Mouse (Mus musculus): ENCODE measurements at regions not wholly inside any gene's neighbourhood (a gene's known extent, or its start where the extent isn't known, plus 50 kb on each side); places are given as distances from the start of the nearest gene placed in this dataset.

- WGBS: 18% methylated on average over 9 of the region's 9 CpGs
- peak overlapping the region; percentile 31 for H3K4me2 ChIP-seq (replicated peaks)
- ATAC-seq (ENCODE audit: low FRiP score, low read depth): peak; percentile 16; the same call in 1 of the 2 replicates
Measured at GRCm38 (mm10) chr14:45878428-45878827, 220.5 kb upstream of the Ddhd1 start.

GRCm38 (mm10) chr14:45920783-45921182 is 262.8 kb upstream of the Ddhd1 start:
- WGBS: 7% methylated on average over 6 of the region's 6 CpGs
- Histone ChIP-seq H3K27me3 (peaks cover 40% of the 10 kb centered on the region), H3K27ac (replicated peaks) (no peak overlapping the region), H3K4me2 (replicated peaks) (no peak overlapping the region), H3K9ac (replicated peaks) (no peak overlapping the region), H3K9me3 (no peaks in the 10 kb centered on the region), H3K36me3 (no peaks in the 10 kb centered on the region), H3K4me1 (peaks cover 8% of the 10 kb centered on the region; the same call in 1 of the 2 replicates), H3K4me3 (no peak overlapping the region)
- no peak for ATAC-seq (ENCODE audit: low FRiP score, low read depth)

More at GRCm38 (mm10) chr14:45878428-45878827, 220.5 kb upstream of the Ddhd1 start:
- Histone ChIP-seq H3K9me3 (no peaks in the 10 kb centered on the region), H3K4me3 (no peak overlapping the region), H3K27ac (replicated peaks) (no peak overlapping the region), H3K36me3 (no peaks in the 10 kb centered on the region), H3K27me3 (no peaks in the 10 kb centered on the region; the same call in 1 of the 2 replicates), H3K4me1 (no peaks in the 10 kb centered on the region), H3K9ac (replicated peaks) (no peak overlapping the region)

- WGBS: 87% methylated on average over 2 of the region's 2 CpGs
- Histone ChIP-seq H3K27ac (replicated peaks) (no peak overlapping the region), H3K4me3 (no peak overlapping the region), H3K4me1 (no peaks in the 10 kb centered on the region), H3K36me3 (no peaks in the 10 kb centered on the region), H3K27me3 (no peaks in the 10 kb centered on the region), H3K9me3 (no peaks in the 10 kb centered on the region), H3K9ac (replicated peaks) (no peak overlapping the region), H3K4me2 (replicated peaks) (no peak overlapping the region)
- ATAC-seq (ENCODE audit: low FRiP score, low read depth): no peak
Measured at GRCm38 (mm10) chr14:45943581-45943980, 285.6 kb upstream of the Ddhd1 start.

- Histone ChIP-seq H3K36me3 (no peaks in the 10 kb centered on the region), H3K27ac (replicated peaks) (no peak overlapping the region), H3K4me3 (no peak overlapping the region), H3K27me3 (no peaks in the 10 kb centered on the region), H3K4me1 (no peaks in the 10 kb centered on the region), H3K4me2 (replicated peaks) (no peak overlapping the region), H3K9ac (replicated peaks) (no peak overlapping the region), H3K9me3 (no peaks in the 10 kb centered on the region)
- 88% methylated on average over 5 of the region's 5 CpGs for WGBS
- no peak for ATAC-seq (ENCODE audit: low FRiP score, low read depth)
Measured at GRCm38 (mm10) chr14:45944101-45944500, 286.2 kb upstream of the Ddhd1 start.

GRCm38 (mm10) chr14:45944506-45944905 is 286.6 kb upstream of the Ddhd1 start:
- Histone ChIP-seq H3K27me3 (no peaks in the 10 kb centered on the region), H3K27ac (replicated peaks) (no peak overlapping the region), H3K36me3 (no peaks in the 10 kb centered on the region), H3K4me1 (no peaks in the 10 kb centered on the region), H3K4me3 (no peak overlapping the region), H3K9ac (replicated peaks) (no peak overlapping the region), H3K9me3 (no peaks in the 10 kb centered on the region), H3K4me2 (replicated peaks) (no peak overlapping the region)
- 52% methylated on average over 8 of the region's 8 CpGs for WGBS
- ATAC-seq (ENCODE audit: low FRiP score, low read depth): no peak

GRCm38 (mm10) chr14:45956624-45957023 is 298.7 kb upstream of the Ddhd1 start:
- Histone ChIP-seq H3K4me2 (replicated peaks) (no peak overlapping the region), H3K27me3 (no peaks in the 10 kb centered on the region), H3K36me3 (no peaks in the 10 kb centered on the region), H3K4me1 (no peaks in the 10 kb centered on the region), H3K9me3 (no peaks in the 10 kb centered on the region), H3K27ac (replicated peaks) (no peak overlapping the region), H3K4me3 (no peak overlapping the region), H3K9ac (replicated peaks) (no peak overlapping the region)
- ATAC-seq (ENCODE audit: low FRiP score, low read depth): no peak
- 85% methylated on average over 8 of the region's 8 CpGs for WGBS

GRCm38 (mm10) chr14:45962474-45962873 is 304.5 kb upstream of the Ddhd1 start:
- 90% methylated on average over 4 of the region's 4 CpGs for WGBS
- no peak for ATAC-seq (ENCODE audit: low FRiP score, low read depth)
- Histone ChIP-seq H3K4me3 (no peak overlapping the region), H3K4me1 (no peaks in the 10 kb centered on the region), H3K9ac (replicated peaks) (no peak overlapping the region), H3K27ac (replicated peaks) (no peak overlapping the region), H3K9me3 (no peaks in the 10 kb centered on the region), H3K27me3 (no peaks in the 10 kb centered on the region), H3K4me2 (replicated peaks) (no peak overlapping the region), H3K36me3 (no peaks in the 10 kb centered on the region)

GRCm38 (mm10) chr14:45964043-45964442 is 306.1 kb upstream of the Ddhd1 start:
- Histone ChIP-seq H3K9ac (replicated peaks) (no peak overlapping the region), H3K4me2 (replicated peaks) (no peak overlapping the region), H3K4me1 (no peaks in the 10 kb centered on the region), H3K27me3 (no peaks in the 10 kb centered on the region), H3K9me3 (no peaks in the 10 kb centered on the region), H3K36me3 (no peaks in the 10 kb centered on the region), H3K4me3 (no peak overlapping the region), H3K27ac (replicated peaks) (no peak overlapping the region)
- WGBS: 79% methylated on average over 7 of the region's 7 CpGs
- no peak for ATAC-seq (ENCODE audit: low FRiP score, low read depth)

- Histone ChIP-seq H3K36me3 (no peaks in the 10 kb centered on the region), H3K9me3 (no peaks in the 10 kb centered on the region), H3K4me3 (no peak overlapping the region), H3K27ac (replicated peaks) (no peak overlapping the region), H3K4me2 (replicated peaks) (no peak overlapping the region), H3K27me3 (no peaks in the 10 kb centered on the region), H3K9ac (replicated peaks) (no peak overlapping the region), H3K4me1 (no peaks in the 10 kb centered on the region)
- ATAC-seq (ENCODE audit: low FRiP score, low read depth): 0 out of 2 replicates have a peak, but pooled peaks have one; percentile 16
- WGBS: 84% methylated on average over 7 of the region's 7 CpGs
Measured at GRCm38 (mm10) chr14:45983206-45983857, 325.4 kb upstream of the Ddhd1 start.

- Histone ChIP-seq H3K36me3 (no peaks in the 10 kb centered on the region), H3K4me2 (replicated peaks) (no peak overlapping the region), H3K9ac (replicated peaks) (no peak overlapping the region), H3K27me3 (no peaks in the 10 kb centered on the region), H3K27ac (replicated peaks) (no peak overlapping the region), H3K4me1 (no peaks in the 10 kb centered on the region), H3K4me3 (no peak overlapping the region), H3K9me3 (no peaks in the 10 kb centered on the region)
- ATAC-seq (ENCODE audit: low FRiP score, low read depth): no peak
- WGBS: 80% methylated on average over 20 of the region's 20 CpGs
Measured at GRCm38 (mm10) chr14:45984135-45984892, 326.4 kb upstream of the Ddhd1 start.

GRCm38 (mm10) chr14:45992041-45992869 is 334.3 kb upstream of the Ddhd1 start:
- Histone ChIP-seq H3K4me3 (no peak overlapping the region), H3K36me3 (no peaks in the 10 kb centered on the region), H3K27ac (replicated peaks) (no peak overlapping the region), H3K4me1 (no peaks in the 10 kb centered on the region), H3K9ac (replicated peaks) (no peak overlapping the region), H3K4me2 (replicated peaks) (no peak overlapping the region), H3K27me3 (no peaks in the 10 kb centered on the region; the same call in 1 of the 2 replicates), H3K9me3 (no peaks in the 10 kb centered on the region)
- 79% methylated on average over 17 of the region's 17 CpGs for WGBS
- ATAC-seq (ENCODE audit: low FRiP score, low read depth): no peak

GRCm38 (mm10) chr14:45992870-45993135 is 334.9 kb upstream of the Ddhd1 start:
- Histone ChIP-seq H3K4me1 (no peaks in the 10 kb centered on the region), H3K27me3 (no peaks in the 10 kb centered on the region; the same call in 1 of the 2 replicates), H3K9me3 (no peaks in the 10 kb centered on the region), H3K27ac (replicated peaks) (no peak overlapping the region), H3K9ac (replicated peaks) (no peak overlapping the region), H3K4me2 (replicated peaks) (no peak overlapping the region), H3K36me3 (no peaks in the 10 kb centered on the region), H3K4me3 (no peak overlapping the region)
- no peak for ATAC-seq (ENCODE audit: low FRiP score, low read depth)
- WGBS: 70% methylated on average over 4 of the region's 4 CpGs
